Mouse (Mus musculus) G1E (cell line): ENCODE measurements around the gene Phb.

ENCODE experiments used
- CTCF ChIP-seq: IDR thresholded peaks from 2 replicates; pipeline ENCODE4 v1.5.1; 2012; ENCODE audit warnings: low read depth, low read length, inconsistent platforms, mixed read lengths
- GATA1 ChIP-seq: IDR thresholded peaks from 2 replicates; pipeline ENCODE4 v1.6.1; 2012; ENCODE audit warnings: borderline replicate concordance, low read length, inconsistent platforms, mixed read lengths
- GATA2 ChIP-seq: IDR thresholded peaks from 2 replicates; pipeline ENCODE4 v1.6.1; 2012; ENCODE audit warnings: low read depth, low read length, inconsistent platforms, borderline replicate concordance
- POLR2AphosphoS5 ChIP-seq: IDR thresholded peaks from 2 replicates; pipeline ENCODE4 v1.6.1; 2012; ENCODE audit warnings: low read depth, low read length, inconsistent platforms; ENCODE audit not compliant: insufficient replicate concordance

DNA sequence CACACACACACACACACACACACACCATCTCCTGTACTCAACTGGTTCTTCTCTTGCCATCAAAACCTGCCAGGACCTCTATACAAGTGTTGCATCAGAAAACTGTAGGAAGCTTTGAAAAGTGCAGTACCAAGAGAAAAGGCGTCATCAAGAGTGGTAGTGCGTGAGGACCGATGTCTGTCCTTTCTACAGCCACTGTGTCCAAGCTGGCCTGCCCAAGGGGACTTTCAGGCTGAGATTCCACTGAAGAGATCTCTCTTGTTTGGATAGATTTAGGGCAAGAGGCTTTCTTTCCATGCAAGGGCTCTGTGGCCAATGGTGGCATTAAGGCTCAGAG is 20.6 kb upstream of the Phb start:
- TF ChIP-seq GATA1 = no peak
- TF ChIP-seq CTCF = no peak
- TF ChIP-seq POLR2AphosphoS5 = no peak
- TF ChIP-seq GATA2 = no peak
